Mouse (Mus musculus) limb, embryonic 14.5 days (tissue): ENCODE measurements around the gene Ms4a15. TPM values are rescaled to one million over a fixed set of nuclear protein-coding genes. Genes with fewer than 3 reads are reported as not detected.

Source experiments
- ATAC-seq: fragments of 200-750 bp; cut with Nextera tagmentation; 2 replicates; pipeline ENCODE4 v1.8.0; 2017; ENCODE audit warnings: low read depth, moderate number of reproducible peaks, moderate TSS enrichment; ENCODE audit not compliant: low FRiP score
- DNase-seq: peaks from one replicate; pipeline ENCODE4 v3.0.0-alpha.2; 2015; ENCODE audit warnings: low spot score
- H3K27ac ChIP-seq: fragments of 300-500 bp; sonication (generic); replicated peaks from 2 replicates; pipeline ENCODE4 v1.5.1; 2014; ENCODE audit warnings: low read depth, mild to moderate bottlenecking, low read length, moderate library complexity, mixed read lengths
- H3K27me3 ChIP-seq: fragments of 300-500 bp; sonication (generic); 2 replicates; pipeline ENCODE4 v1.6.1; 2014; ENCODE audit warnings: low read length, mixed read lengths; ENCODE audit not compliant: control insufficient read depth, insufficient read depth
- H3K36me3 ChIP-seq: fragments of 300-500 bp; sonication (generic); 2 replicates; pipeline ENCODE4 v1.6.1; 2014; ENCODE audit warnings: mild to moderate bottlenecking, low read length, moderate library complexity, mixed read lengths; ENCODE audit not compliant: control insufficient read depth, insufficient read depth
- H3K4me1 ChIP-seq: fragments of 300-500 bp; sonication (generic); 2 replicates; pipeline ENCODE4 v1.6.1; 2014; ENCODE audit warnings: antibody characterized with exemption, low read length, mixed read lengths; ENCODE audit not compliant: control insufficient read depth, insufficient read depth
- H3K4me2 ChIP-seq: fragments of 300-500 bp; sonication (generic); replicated peaks from 2 replicates; pipeline ENCODE4 v1.6.1; 2014; ENCODE audit warnings: low read depth, mild to moderate bottlenecking, low read length, moderate library complexity; ENCODE audit not compliant: severe bottlenecking
- H3K4me3 ChIP-seq: fragments of 300-500 bp; sonication (generic); replicated peaks from 2 replicates; pipeline ENCODE4 v1.5.1; 2014; ENCODE audit warnings: low read length
- H3K9ac ChIP-seq: fragments of 300-500 bp; sonication (generic); 2 replicates; pipeline ENCODE4 v1.6.1; 2014; ENCODE audit warnings: mild to moderate bottlenecking, low read depth, low read length, moderate library complexity; ENCODE audit not compliant: severe bottlenecking
- H3K9me3 ChIP-seq: fragments of 300-500 bp; sonication (generic); 2 replicates; pipeline ENCODE4 v1.6.1; 2016; ENCODE audit warnings: low read length; ENCODE audit not compliant: control insufficient read depth
- POLR2A ChIP-seq: fragments of 200-500 bp; IDR thresholded peaks from 2 replicates; pipeline ENCODE4 v1.8.0; 2012; ENCODE audit warnings: inconsistent platforms, mild to moderate bottlenecking, moderate library complexity, borderline replicate concordance; ENCODE audit not compliant: insufficient read depth, insufficient read length; ENCODE audit errors: extremely low read depth
- WGBS: fragments of 180-500 bp; shearing (Covaris S2); extraction: QIAGEN DNeasy Blood & Tissue Kit; methylation state at CpG from one replicate; pipeline ENCODE4 v1.1.7; 2014; 5-methylcytosine and 5-hydroxymethylcytosine counted together
- polyA plus RNA-seq, 2 experiments: library from polyadenylated mRNA; depleted of rRNA in 1 of 2; stranded (reverse) in 1 of 2; unstranded in 1 of 2; fragments of >200 nt; fragmentation: Nextera tagmentation in 1 of 2; extraction: Ambion mirVana in 1 of 2; gene quantifications; 2 replicates each; pipeline versions ENCODE4 v1.2.1 to v1.2.3; 2012 to 2014

Ms4a15 gene
- polyA plus RNA-seq, 2 experiments, result not detected

GRCm38 (mm10) chr19:11015468-11015867 lies 22.4 kb upstream of the Ms4a15 start:
- H3K4me3 ChIP-seq, result no peak overlapping the region
- no peaks in the 10 kb centered on the region for H3K9me3 ChIP-seq
- no peak overlapping the region for H3K27ac ChIP-seq
- no peak for ATAC-seq
- no peaks in the 10 kb centered on the region for H3K4me1 ChIP-seq
- H3K36me3 ChIP-seq, result no peaks in the 10 kb centered on the region
- H3K27me3 ChIP-seq, result no peaks in the 10 kb centered on the region
- H3K9ac ChIP-seq, result no peak overlapping the region
- TF ChIP-seq POLR2A, result no peak
- H3K4me2 ChIP-seq, result no peak overlapping the region
- no peak for DNase-seq

- Histone ChIP-seq H3K27me3 (no peaks in the 10 kb centered on the region), H3K36me3 (no peaks in the 10 kb centered on the region), H3K4me1 (no peaks in the 10 kb centered on the region), H3K27ac (no peak overlapping the region), H3K9ac (no peak overlapping the region), H3K4me3 (no peak overlapping the region), H3K4me2 (no peak overlapping the region), H3K9me3 (no peaks in the 10 kb centered on the region)
- TF ChIP-seq POLR2A, result no peak
- no peak for DNase-seq
- no peak for ATAC-seq
Measured at GRCm38 (mm10) chr19:10991911-10992310, 1.1 kb downstream of the Ms4a15 start.

GRCm38 (mm10) chr19:10990751-10991150 lies 2.3 kb downstream of the Ms4a15 start:
- Histone ChIP-seq H3K9me3 (no peaks in the 10 kb centered on the region), H3K9ac (no peak overlapping the region), H3K27me3 (no peaks in the 10 kb centered on the region), H3K4me3 (no peak overlapping the region), H3K4me2 (no peak overlapping the region), H3K4me1 (no peaks in the 10 kb centered on the region), H3K27ac (no peak overlapping the region), H3K36me3 (no peaks in the 10 kb centered on the region)
- no peak for ATAC-seq
- DNase-seq, result no peak
- 29% methylated on average over 1 of the region's 1 CpGs for WGBS
- no peak for TF ChIP-seq POLR2A

- Histone ChIP-seq H3K9me3 (no peaks in the 10 kb centered on the region), H3K9ac (no peak overlapping the region), H3K27me3 (no peaks in the 10 kb centered on the region), H3K4me1 (no peaks in the 10 kb centered on the region), H3K27ac (no peak overlapping the region), H3K4me2 (no peak overlapping the region), H3K36me3 (no peaks in the 10 kb centered on the region), H3K4me3 (no peak overlapping the region)
- TF ChIP-seq POLR2A, result no peak
- DNase-seq (no peak), ATAC-seq (no peak)
- 89% methylated on average over 1 of the region's 1 CpGs for WGBS
Measured at GRCm38 (mm10) chr19:10988563-10988962, 4.5 kb downstream of the Ms4a15 start.

GRCm38 (mm10) chr19:10985889-10986288 lies 7.2 kb downstream of the Ms4a15 start:
- 95% methylated on average over 4 of the region's 4 CpGs for WGBS

GRCm38 (mm10) chr19:10984551-10984950 lies 8.5 kb downstream of the Ms4a15 start:
- no peak for TF ChIP-seq POLR2A
- H3K9me3 ChIP-seq, result no peaks in the 10 kb centered on the region
- no peak overlapping the region for H3K4me2 ChIP-seq
- no peaks in the 10 kb centered on the region for H3K27me3 ChIP-seq
- DNase-seq, result no peak
- no peak for ATAC-seq
- 85% methylated on average over 13 of the region's 13 CpGs for WGBS
- H3K36me3 ChIP-seq, result no peaks in the 10 kb centered on the region
- H3K4me1 ChIP-seq, result no peaks in the 10 kb centered on the region
- no peak overlapping the region for H3K27ac ChIP-seq
- H3K9ac ChIP-seq, result no peak overlapping the region
- H3K4me3 ChIP-seq, result no peak overlapping the region

More at GRCm38 (mm10) chr19:10985889-10986288, 7.2 kb downstream of the Ms4a15 start:
- H3K9me3 ChIP-seq, result no peaks in the 10 kb centered on the region
- no peak overlapping the region for H3K27ac ChIP-seq
- H3K27me3 ChIP-seq, result no peaks in the 10 kb centered on the region
- no peaks in the 10 kb centered on the region for H3K36me3 ChIP-seq
- H3K4me3 ChIP-seq, result no peak overlapping the region
- DNase-seq, result no peak
- TF ChIP-seq POLR2A, result no peak
- H3K4me1 ChIP-seq, result no peaks in the 10 kb centered on the region
- no peak for ATAC-seq
- no peak overlapping the region for H3K4me2 ChIP-seq
- no peak overlapping the region for H3K9ac ChIP-seq
